Mouse (Mus musculus): ENCODE measurements around the gene Faap20. TPM values are rescaled to one million over a fixed set of nuclear protein-coding genes. Genes with fewer than 3 reads are reported as not detected.

Gene Faap20
- total RNA-seq, 2 experiments from 2014 or later = 19.0 to 19.6 TPM

DNA sequence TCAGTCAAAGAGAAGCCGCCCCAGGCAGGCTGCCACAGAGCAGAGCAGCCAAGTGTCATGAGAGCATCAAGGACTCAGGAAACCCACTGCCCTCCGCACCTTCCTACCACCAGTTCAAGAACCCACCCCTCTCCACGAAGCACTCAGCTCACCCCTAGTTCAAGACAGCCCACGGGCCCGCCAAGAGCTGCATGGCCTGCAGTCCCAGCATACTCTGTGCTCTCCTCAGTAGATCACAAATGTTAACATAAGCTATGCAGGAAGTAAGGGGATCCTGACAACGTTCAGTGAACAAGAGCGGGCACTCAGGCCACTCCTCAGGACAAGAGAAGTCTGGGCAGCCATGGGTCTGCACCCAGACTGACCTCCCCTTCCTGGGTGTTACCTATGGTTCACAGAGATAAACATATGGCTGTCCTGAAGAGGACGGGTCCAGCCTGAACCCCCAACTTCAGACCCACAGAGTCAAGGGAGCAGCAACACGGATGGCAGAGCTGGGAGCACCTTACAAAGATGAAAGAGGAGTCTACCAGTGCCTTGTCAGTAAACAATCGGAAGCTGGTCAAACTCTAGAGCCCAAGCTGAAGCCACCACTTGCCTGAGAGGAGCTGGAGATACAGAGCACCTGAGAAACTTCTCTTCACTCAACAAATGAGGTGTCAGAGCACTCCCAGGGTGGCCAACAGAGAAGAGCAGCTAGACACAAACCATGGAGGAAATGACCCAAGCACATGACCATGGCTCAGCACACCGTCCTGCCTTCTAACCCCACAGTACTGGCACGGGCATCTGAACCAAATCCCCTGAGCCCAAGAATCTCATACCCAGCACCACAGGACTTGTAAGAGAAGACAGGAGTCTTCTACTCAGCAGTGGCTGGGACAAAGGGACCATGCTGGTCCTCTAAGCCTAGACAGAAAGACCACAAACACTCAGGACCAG is 30.1 kb upstream of the Faap20 start:
- no peak for DNase-seq

DNA sequence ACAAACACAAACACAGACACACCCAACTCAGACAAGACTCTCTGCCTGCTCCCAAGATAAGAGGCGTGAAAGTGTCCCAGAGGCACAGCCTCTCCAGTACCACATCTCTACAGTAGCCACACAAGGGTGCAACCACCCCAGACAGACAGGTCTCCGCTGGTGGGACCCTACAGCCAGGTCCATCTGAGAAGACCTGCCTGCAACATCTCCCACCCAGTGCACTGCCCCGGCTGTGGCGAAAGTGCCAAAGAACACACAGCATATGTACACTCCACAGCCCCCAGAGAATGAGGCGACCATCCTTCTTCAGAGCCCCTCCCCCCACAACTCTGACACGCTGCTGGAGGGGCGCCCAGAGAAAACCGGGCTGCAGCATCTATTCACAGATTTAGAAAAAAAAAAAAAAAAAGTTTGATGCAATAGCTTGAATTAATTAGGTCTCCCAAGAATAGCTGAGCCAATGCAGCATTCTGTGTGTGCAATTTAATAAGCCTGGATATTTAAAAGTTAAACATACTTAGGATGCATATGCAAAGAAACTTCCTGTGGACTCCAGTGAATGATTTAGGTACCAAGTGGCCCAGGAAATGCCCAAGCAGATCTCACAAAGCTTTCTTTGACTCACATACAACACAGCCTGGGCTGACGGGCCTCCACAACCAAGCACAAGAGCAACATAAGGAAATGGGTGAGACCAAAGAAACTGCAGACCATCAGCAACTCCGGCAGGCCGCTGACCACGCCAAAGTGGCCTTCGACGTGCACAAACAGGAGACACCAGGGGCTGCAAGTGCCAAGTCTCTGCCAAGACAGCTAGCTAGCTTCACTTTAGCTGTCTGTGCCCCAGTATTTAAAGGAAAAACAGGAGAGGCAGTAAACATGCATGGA is 29.1 kb upstream of the Faap20 start:
- peak in 1 of 2 experiments; percentile 45 for DNase-seq
- intact Hi-C loops (cut with DNase I) = loop anchor here (1.0 to 5.0 kb wide), 3 partner anchors 28 to 88 kb away; partner anchors contain the start of gene Faap20

More for the DNA sequence above, 30.1 kb upstream of the Faap20 start:
- intact Hi-C loops (cut with DNase I) = loop anchor here (2.0 to 5.0 kb wide), 3 partner anchors 29 to 87 kb away; partner anchors contain the start of gene Faap20

DNA sequence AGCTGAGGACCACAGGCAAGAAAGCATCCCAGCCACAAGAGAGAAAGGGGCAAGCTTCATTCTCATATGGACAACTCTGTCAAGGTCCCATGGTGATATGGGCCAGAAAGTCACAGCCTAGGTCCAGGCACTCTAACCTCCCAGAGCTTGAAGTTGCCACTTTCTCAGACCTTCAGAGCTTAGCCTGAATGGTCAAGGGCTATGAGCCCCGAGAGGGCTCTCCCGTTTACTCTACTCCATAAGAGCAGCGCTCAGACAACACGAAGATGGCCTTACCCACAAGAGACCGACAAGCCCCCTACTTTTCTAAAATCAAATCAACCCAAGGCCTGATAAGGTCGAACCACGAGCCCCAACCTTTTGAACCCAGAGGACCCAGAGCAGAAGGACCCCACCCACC is 28.5 kb upstream of the Faap20 start:
- intact Hi-C loops (cut with DNase I) = loop anchor here (1.0 to 5.0 kb wide), 3 partner anchors 28 to 89 kb away; partner anchors contain the start of gene Faap20
- no peak for DNase-seq

DNA sequence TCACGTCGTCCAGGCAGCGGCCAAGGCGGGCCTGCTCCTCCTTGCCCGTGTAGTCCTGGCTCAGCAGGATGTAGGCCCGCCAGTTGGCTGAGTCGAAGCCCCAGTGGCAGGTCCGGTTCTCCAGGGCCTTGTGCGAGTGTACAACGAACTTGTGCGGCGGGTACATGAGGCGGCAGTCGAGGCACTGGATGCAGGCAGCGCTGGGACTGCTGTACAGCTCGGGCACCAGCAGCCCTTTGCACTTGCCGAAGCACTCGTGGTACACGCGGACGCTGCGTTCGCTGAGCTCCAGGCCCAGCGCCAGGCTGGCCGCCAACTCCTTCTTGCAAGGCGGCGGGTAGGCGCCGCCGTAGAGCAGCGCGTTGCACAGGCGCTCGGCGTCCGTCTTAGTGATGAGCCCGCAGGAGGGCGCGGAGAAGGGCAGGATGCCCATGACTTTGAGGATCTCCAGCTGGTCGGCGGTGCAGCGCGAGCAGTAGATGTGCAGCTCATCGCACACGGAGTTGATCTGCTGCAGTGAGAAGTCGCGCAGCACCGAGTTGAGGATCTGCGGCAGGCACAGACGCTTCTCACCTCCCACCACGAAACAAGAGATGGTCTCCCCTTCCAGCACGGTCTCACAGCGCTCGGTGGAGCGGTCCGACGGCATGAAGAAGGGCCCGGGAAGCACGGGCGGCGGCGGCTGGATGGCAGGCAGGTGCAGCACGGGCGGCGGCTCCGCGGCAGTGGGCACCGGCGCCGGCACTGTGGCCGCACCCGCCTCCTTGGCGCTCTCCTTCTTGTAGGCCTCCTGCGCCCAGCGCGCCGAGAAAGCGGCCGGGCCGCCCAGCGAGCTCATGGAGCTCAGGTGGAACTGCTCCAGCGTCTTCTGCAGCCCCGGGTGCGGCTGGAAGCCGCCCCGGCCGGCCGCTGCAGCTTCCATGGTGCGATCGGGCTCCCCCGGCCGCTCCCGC is 27.7 kb upstream of the Faap20 start:
- intact Hi-C loops (cut with DNase I) = loop anchor here (1.0 to 5.0 kb wide), 3 partner anchors 27 to 90 kb away; partner anchors contain the start of gene Faap20
- peak; percentile 78 to 84 for DNase-seq

DNA sequence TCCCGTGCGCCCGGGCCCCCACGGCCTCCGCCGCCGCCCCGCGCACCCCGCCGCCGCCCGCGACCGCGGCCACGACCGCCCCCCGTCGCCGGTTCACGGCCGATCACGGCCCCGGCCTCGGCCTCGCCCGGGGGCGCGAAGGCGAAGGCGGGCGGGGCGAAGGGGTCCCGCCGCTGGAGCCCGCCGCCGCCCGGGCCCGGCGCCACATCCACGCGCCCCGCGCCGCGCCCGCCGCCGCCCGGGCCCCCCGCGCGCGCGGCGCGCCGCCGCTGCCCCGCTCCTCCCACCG is 27.1 kb upstream of the Faap20 start, which contains the start of gene Ski:
TSS of gene Ski (minus strand) at position 41 of the 289 bp plus-strand sequence.
- DNase-seq = no peak
- intact Hi-C loops (cut with DNase I) = loop anchor here (5.0 kb wide), 1 partner anchor 90 kb away; no protein-coding TSS in a partner anchor

DNA sequence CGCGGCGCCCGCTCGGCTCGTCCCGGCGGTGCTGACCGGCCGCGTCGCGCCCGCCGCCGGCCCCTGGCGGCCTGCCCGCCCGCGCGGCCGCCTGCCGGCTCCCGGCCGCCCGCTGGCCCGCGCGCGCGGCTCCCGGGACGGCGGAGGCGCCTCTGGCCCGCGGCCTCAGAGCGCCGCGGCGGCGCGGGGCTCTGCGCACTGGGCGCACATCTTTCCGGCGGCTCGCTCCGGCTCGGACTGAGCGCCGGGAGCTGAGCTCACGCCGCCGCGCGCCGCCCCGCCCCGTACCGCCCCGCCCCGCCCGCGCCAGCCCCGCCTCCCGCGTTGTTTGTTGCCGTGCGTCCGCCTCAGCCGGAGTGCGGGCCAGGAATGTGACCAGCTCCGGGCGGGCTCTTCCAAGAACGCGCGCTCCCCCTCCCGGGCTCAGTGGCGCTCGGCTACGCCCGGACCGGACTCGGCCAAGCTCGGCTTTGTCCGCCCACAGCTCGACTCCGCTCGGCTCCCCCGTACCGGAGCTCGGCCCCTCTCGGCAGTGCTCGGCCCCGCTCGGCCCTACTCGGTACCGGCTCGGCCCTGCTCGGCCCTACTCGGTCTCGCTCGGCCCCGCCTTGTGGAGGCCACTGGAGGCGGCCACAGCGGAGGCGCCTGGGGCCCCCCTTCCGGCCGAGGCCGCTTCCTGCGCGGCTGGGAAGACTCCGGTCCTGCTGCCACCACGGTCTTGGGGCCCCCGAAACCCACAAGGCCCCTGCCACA is 26.6 kb upstream of the Faap20 start:
- intact Hi-C loops (cut with DNase I) = loop anchor here (5.0 kb wide), 1 partner anchor 91 kb away; no protein-coding TSS in a partner anchor
- peak; percentile 100 for DNase-seq

DNA sequence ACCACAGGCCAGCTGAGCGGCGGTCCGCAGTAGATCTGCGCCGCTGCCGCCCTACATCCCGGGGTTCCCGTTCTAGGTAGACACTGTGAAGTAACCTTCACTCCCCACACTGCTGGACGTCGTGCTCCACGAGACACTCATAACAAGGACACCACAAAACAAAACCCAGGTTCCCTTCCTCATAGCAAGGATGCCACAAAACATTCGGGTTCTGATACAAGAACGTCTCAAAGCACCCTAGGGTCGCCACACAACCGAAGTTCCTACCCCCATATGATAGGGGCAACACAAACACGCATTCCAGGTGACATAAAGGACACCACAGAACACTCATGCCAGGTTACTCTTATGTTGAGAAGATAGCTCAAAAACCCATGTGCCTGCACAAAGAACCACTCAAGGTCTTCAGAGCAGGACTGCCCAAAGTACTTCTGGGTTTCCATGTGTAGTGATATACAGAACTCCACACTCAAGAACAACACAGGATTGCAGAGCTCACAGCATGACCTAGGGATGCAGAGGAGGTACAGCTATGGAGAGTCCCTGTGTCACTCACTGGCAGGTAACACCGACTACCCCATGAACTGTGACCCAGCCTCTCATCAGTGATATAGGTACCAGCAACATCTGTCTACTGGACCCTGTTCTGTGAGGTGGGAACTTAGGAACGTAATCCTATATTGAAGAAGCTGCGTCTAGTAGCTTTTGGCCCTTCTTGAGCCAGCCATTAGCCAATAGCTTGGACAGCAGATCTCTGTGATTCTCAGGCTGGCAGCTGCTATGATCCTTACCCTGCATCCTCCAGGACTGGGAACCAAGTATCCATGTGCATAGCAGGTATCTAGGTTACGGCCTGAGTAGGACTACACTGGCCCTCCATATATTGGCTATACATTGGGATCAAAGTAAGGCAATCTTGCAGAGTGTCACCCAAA is 25.7 kb upstream of the Faap20 start:
- intact Hi-C loops (cut with DNase I) = loop anchor here (5.0 kb wide), 1 partner anchor 92 kb away; no protein-coding TSS in a partner anchor
- no peak for DNase-seq

DNA sequence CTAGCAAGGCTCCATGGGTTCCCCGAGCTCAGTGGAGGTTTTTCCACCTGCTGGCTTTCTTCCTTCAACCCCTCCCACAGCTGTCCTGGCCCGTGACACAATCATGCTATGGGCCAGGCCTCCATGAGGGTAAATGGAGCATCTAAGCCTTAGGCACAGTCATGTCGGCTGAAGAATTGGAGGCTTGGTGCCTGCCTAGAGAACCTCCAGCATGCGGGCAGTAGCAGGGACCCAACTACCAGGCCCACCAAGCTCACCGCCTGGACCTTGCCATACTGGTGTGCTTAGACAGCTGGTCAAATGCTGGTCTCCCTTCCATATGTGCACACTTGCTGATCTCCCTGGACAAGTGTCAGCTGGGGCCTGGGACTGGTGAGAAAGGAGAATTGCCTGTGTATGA is 23.7 kb upstream of the Faap20 start:
- intact Hi-C loops (cut with DNase I) = no loop called here
- DNase-seq = no peak

DNA sequence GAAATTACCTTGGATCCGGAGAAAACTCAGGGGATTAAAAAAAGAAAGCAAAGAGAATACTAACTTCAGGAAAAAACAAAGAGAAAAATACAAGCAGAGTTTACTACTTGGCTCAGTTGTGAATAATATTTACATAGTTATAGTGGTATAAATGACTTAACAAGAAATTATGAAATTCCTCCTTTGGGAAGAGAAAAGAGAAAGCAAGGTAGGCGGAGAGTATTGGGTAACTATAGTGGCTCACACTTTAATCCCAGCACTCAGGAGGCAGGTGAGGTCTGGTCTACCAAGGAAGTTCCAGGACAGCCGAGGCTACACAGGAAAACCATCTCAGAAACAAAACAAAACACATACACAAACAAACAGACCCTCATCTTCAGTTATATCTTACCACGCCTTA is 21.6 kb upstream of the Faap20 start:
- intact Hi-C loops (cut with DNase I) = no loop called here
- no peak for DNase-seq

DNA sequence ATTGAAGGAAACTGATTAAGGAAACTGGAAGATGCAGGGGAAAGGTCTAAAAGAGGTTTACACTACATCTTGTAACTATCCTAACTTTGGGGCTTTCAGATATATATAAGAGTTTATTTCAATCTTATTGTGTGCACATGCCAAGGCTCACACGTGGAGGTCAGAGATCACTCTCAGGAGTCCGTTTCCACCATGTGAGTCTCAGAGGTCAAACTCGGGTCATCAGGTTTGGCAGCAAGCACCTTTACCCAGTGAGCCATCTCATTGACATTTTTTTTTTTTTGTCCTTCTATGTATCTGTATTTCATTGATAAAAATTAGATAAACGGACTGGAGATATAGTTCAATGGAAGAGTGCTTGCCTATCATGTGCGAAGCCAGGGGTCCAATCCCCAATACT is 21.1 kb upstream of the Faap20 start:
- no peak for DNase-seq
- intact Hi-C loops (cut with DNase I) = no loop called here

DNA sequence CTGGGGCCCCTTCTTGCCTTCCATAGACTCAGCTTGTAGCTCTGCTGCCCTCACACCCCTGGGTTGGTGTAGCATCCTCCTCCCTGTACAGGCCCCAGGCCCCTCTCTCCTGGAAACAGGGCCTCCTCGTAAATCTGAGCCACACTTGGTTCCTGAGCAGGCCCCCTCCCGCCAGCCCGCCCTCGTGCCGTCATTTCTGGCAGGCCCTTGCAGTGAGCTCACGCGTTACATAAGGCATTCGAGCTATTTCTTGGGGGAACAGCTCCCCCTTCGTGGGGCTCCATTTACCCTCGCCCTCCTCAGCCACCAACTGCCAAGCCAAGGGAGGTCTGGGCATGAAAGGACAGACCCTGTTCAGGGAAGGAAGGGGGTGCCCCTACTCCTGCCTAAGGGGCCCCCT is 15.7 kb upstream of the Faap20 start:
- intact Hi-C loops (cut with DNase I) = loop anchor here (2.0 kb wide), 1 partner anchor 15 kb away; the partner anchor contains the start of gene Faap20

DNA sequence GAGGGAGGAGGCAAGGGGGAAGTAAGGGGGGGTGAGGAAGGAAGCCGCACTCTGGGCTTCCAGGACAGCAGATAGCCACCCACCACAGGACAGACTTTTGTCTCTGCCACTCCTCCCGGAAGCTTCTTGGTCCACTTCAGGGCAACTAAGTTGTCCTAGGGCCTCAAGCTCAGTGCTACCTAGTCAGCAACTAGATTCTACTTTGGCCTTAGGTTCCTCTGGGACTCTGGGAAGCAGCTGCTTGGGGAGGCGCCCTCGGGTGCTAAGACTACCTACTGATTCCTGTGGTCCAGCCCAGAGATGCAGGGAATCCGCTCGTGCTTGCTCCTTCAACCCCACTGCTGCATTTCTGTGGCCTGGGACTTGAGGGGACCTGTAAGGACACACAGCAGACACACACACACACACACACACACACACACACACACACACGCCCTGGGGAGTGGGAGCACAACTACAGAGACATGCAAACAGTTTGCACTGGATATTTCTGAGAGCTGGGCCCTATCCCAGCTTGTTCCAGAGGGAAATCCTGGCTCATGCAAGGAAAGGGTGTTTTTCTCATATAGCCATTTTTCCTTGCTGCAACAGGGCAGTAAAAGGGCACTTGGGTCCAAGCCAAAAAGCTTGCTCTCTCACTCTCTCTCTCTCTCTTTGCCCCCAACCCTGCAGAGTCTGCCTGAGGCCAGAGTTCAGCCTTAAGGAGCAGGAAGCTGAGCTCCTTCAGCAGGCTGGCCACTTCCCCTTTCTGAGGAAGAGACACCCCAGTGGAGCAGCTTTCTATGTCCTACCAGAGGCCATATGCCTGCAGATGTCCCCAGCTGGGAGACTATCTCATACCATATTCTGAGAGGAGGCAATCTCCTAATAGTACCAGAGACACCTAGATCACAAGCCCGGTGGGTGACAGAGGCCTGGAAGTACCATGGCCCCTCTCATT is 15.0 kb upstream of the Faap20 start:
- intact Hi-C loops (cut with DNase I) = loop anchor here (2.0 kb wide), 1 partner anchor 14 kb away; the partner anchor contains the start of gene Faap20

More for the DNA sequence above, 15.7 kb upstream of the Faap20 start:
- DNase-seq = peak; percentile 84 to 88

DNA sequence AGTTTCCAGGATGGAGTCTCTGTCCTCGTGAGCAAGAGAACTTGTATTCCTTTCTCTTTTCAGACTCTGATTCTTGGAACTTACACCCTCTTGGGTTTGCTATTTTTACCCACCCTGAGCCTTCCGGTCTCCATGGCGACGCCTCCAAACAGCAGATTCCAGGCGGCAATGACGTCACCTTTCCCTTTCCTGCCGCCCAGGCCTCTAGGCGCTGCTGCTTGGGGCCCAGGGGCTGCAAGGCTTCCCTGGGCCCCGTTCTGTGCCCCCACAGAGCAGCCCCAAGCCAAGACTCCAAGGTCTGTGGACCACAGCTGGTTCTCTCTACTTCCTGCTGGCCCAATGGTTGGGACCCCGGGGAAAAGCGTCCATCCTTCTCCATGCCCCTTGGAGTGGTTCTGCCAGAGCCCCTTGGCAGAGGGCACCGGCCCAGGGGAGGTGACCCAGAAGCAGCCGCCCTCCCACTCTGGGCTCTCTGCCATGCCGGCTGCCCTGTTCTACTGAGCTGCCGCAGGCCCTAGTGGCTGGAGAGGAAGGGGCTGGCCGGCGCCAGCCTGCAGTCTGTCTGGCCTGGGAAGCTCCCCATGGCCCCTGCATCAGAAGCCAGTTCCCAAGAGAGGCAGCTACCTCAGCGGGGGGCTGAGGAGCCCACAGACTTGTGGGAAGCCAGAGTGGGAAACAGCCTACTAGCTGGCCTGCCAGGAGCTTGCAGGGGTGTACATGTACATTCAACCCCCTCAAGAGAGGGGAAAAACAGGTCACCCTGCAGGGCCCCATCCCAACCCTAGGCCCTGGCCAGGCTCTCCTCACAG is 14.1 kb upstream of the Faap20 start:
- peak; percentile 92 to 94 for DNase-seq
- intact Hi-C loops (cut with DNase I) = loop anchor here (2.0 kb wide), 1 partner anchor 13 kb away; the partner anchor contains the start of gene Faap20

More for the DNA sequence above, 15.0 kb upstream of the Faap20 start:
- peak; percentile 48 to 67 for DNase-seq

DNA sequence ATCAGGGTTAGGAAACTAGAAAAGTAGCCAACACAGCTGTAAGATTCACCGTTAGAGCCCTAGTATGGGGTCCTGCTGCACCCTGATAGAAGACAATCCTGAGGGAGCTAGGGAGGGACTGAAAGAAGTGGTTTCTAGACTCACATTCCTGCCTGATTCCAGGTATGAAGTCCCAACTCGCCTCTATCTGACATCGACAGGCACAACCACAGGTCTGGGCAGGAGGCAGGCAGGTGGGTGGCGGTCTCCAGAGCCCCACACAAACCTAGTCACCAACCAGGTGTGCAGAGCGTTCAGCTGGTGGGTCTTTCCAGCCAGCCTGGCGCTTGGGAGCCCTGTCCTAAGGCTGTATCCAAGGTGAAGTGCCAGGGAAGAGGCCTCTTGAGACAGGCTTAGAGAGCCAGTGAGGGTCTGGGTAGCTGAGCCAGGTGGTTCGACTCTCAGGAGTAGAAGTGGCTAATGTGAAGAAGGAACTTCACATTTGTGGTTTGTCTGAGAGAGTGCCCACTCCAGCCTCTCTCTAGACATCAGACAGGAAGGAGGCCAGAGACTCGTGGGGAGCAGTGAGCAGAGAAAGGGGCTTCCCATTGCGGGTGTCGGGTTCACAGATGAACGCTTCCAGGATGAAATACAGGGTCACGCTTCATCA is 12.7 kb upstream of the Faap20 start:
- no peak for DNase-seq
- intact Hi-C loops (cut with DNase I) = no loop called here

DNA sequence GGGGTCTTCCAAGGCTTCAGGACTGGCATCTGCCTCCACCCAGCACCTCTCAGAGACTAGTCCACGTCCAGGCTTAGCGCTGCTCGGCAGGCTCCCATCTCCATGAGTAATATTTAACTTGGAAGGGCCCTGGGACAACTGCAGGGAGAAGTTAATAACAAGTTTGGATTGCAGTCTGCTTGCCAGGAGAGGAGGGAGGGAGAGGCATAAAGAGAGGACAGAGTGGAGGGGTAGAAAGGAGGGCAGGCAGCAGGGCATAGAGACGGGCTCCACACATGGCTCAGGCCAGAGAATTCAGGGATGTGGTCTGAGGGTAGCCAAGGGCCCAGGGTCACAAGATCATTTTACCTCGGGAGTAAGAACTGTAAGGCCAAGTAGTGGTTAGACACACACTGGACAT is 11.3 kb upstream of the Faap20 start:
- intact Hi-C loops (cut with DNase I) = no loop called here
- DNase-seq = peak; percentile 40 to 59

Data from heart, postnatal 14 days (tissue).